Mouse (Mus musculus): Measurements from ENCODE around the gene Olfr127. TPM values are rescaled to one million over a fixed set of nuclear protein-coding genes. Genes with fewer than 3 reads are reported as not detected.
A peak's percentile ranks its signal among the peaks of the same experiment; 100 is the strongest.
"Not testable (repeated sequence)": the region's sequence is repeated elsewhere in the genome, so short reads cannot be mapped to it uniquely, and the experiment has no call there.

Olfr127 gene
- polyA plus RNA-seq (2016; fragmentation: Nextera tagmentation; extraction: Ambion mirVana): not detected in 2 replicates

DNA sequence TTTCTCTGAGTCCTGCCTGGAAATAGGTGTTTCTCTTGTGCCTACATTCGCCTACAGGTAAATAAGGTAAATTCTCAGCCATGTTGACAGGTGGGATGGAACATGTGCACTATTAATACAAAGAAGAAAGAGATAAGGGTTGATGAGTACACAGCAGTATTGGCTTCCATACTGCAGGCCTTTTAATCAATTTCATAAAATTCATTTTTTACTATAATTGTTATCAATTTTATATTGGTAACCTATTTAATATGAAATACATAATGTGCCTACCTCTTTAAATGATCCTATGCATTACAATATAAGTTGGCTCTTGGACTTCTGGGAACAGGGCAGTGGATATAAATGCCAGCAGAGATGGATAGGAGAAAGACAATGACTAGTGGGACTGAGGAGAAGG is at the start of gene Olfr127:
TSS of gene Olfr127 (plus strand) at position 301 of the 400 bp plus-strand sequence.
- Histone ChIP-seq H3K27me3 (replicated peaks; ENCODE audit: low read depth, poor library complexity, severe bottlenecking) (no peaks in the 10 kb centered on the region), H3K4me1 (no peaks in the 10 kb centered on the region), H3K36me3 (replicated peaks) (no peaks in the 10 kb centered on the region), H3K27ac (replicated peaks) (no peak within 1 kb of the TSS), H3K4me3 (no peak within 1 kb of the TSS), H3K9me3 (no peaks in the 10 kb centered on the region)
- 85% methylated on average over 1 of the region's 1 CpGs for WGBS
- no peak for DNase-seq (ENCODE audit: low spot score)

GRCm38 (mm10) chr17:37863901-37864300 is 36.3 kb upstream of the Olfr127 start:
- 82% methylated on average over 2 of the region's 2 CpGs for WGBS
- Histone ChIP-seq H3K27me3 (replicated peaks; ENCODE audit: low read depth, poor library complexity, severe bottlenecking) (no peaks in the 10 kb centered on the region), H3K4me1 (no peaks in the 10 kb centered on the region), H3K4me3 (no peak overlapping the region), H3K9me3 (peaks cover 2% of the 10 kb centered on the region; the same call in 1 of the 2 replicates), H3K36me3 (replicated peaks) (no peaks in the 10 kb centered on the region), H3K27ac (replicated peaks) (no peak overlapping the region)
- DNase-seq (ENCODE audit: low spot score): no peak

- H3K4me3 ChIP-seq: no peak overlapping the region
- H3K27me3 ChIP-seq (replicated peaks; ENCODE audit: low read depth, poor library complexity, severe bottlenecking): no peaks in the 10 kb centered on the region
- peaks cover 3% of the 10 kb centered on the region; the same call in 1 of the 2 replicates for H3K4me1 ChIP-seq
- DNase-seq (ENCODE audit: low spot score): peak; percentile 9
- no peak overlapping the region for H3K27ac ChIP-seq (replicated peaks)
- H3K9me3 ChIP-seq: no peaks in the 10 kb centered on the region
- 19% methylated on average over 8 of the region's 8 CpGs for WGBS
- no peaks in the 10 kb centered on the region for H3K36me3 ChIP-seq (replicated peaks)
These were observed 30.5 kb upstream of the Olfr127 start for GRCm38 (mm10) chr17:37869676-37870205.

DNA sequence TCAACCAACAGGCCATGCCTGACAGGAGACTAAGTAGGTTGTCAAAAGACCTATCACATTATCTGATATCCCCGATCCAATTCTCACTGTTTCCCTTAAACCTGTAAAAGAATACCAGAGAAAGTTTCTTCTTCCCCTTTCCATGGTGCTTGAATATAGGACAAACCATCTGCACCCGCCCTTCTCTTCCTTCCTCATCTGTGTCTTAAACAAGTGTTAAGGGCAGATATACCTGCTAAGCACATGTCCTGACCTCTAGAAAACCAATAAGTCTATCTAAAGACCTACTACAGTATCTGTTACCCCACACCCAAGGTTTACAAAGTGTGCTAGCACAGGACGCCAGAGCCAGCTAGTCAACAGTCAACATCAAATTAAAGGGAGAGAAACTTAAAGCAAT is 26.4 kb upstream of the Olfr127 start:
- WGBS: 88% methylated on average over 3 of the region's 3 CpGs
- H3K27ac ChIP-seq (replicated peaks): no peak overlapping the region
- H3K27me3 ChIP-seq (replicated peaks; ENCODE audit: low read depth, poor library complexity, severe bottlenecking): no peaks in the 10 kb centered on the region
- DNase-seq (ENCODE audit: low spot score): no peak
- H3K36me3 ChIP-seq (replicated peaks): no peaks in the 10 kb centered on the region
- H3K4me1 ChIP-seq: peaks cover 3% of the 10 kb centered on the region; the same call in 1 of the 2 replicates
- H3K4me3 ChIP-seq: no peak overlapping the region
- H3K9me3 ChIP-seq: no peaks in the 10 kb centered on the region

GRCm38 (mm10) chr17:37906821-37907220 is 6.6 kb downstream of the Olfr127 start:
- not testable (repeated sequence) for H3K36me3 ChIP-seq (replicated peaks); H3K9me3 ChIP-seq; H3K4me1 ChIP-seq; H3K27me3 ChIP-seq (replicated peaks; ENCODE audit: low read depth, poor library complexity, severe bottlenecking); H3K27ac ChIP-seq (replicated peaks); DNase-seq (ENCODE audit: low spot score); H3K4me3 ChIP-seq
- WGBS: 70% methylated on average over 8 of the region's 8 CpGs

- H3K4me1 ChIP-seq: no peaks in the 10 kb centered on the region
- DNase-seq (ENCODE audit: low spot score): no peak
- no peak within 1 kb of the TSS for H3K4me3 ChIP-seq
These were observed 20.0 kb downstream of the Olfr127 start, which contains the start of gene Olfr128 for GRCm38 (mm10) chr17:37920248-37920647. Olfr128 (plus strand) TSS chr17:37920548.

DNA sequence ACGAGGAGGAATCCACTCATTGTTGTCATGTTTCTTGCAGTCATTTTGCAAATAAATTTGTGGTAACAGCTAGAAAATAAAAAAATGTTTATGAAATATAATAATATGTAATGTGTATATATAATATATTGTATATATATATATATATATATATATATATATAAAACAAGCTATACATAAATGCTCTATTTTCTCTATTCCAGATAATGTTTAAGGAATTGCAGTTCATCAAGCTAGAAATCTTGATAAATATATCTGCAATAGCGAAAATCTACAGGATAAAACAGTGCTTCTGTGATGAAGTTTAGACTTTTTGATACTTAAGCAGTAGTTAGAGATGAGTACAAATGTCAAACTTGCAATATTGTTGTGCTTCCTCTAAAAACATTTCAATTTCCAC is 52.7 kb downstream of the Olfr127 start, which contains the start of gene Olfr761:
TSS of gene Olfr761 (minus strand) at position 101 of the 400 bp plus-strand sequence.
- H3K36me3 ChIP-seq (replicated peaks): no peaks in the 10 kb centered on the region
- H3K4me1 ChIP-seq: no peaks in the 10 kb centered on the region
- 87% methylated on average over 2 of the region's 2 CpGs for WGBS
- H3K27me3 ChIP-seq (replicated peaks; ENCODE audit: low read depth, poor library complexity, severe bottlenecking): no peaks in the 10 kb centered on the region
- H3K4me3 ChIP-seq: no peak within 1 kb of the TSS
- H3K9me3 ChIP-seq: no peaks in the 10 kb centered on the region
- no peak for DNase-seq (ENCODE audit: low spot score)
- H3K27ac ChIP-seq (replicated peaks): no peak within 1 kb of the TSS

More at GRCm38 (mm10) chr17:37920248-37920647, 20.0 kb downstream of the Olfr127 start, which contains the start of gene Olfr128:
- no peaks in the 10 kb centered on the region for H3K27me3 ChIP-seq (replicated peaks; ENCODE audit: low read depth, poor library complexity, severe bottlenecking)
- no peak within 1 kb of the TSS for H3K27ac ChIP-seq (replicated peaks)
- no peaks in the 10 kb centered on the region for H3K36me3 ChIP-seq (replicated peaks)
- no peaks in the 10 kb centered on the region for H3K9me3 ChIP-seq

Other genes with a start within 250 kb of the Olfr127 start
- not detected in 2 replicates for gene Olfr117, start 236.7 kb upstream of the Olfr127 start, polyA plus RNA-seq (2016; fragmentation: Nextera tagmentation; extraction: Ambion mirVana)
- gene Olfr118, start 233.4 kb upstream of the Olfr127 start, polyA plus RNA-seq (2016; fragmentation: Nextera tagmentation; extraction: Ambion mirVana): not detected in 2 replicates
- not detected in 2 replicates for gene Olfr119, start 203.9 kb upstream of the Olfr127 start, polyA plus RNA-seq (2016; fragmentation: Nextera tagmentation; extraction: Ambion mirVana)
- not detected in 2 replicates for gene Olfr120, start 178.6 kb upstream of the Olfr127 start, polyA plus RNA-seq (2016; fragmentation: Nextera tagmentation; extraction: Ambion mirVana)
- gene Olfr121, start 151.6 kb upstream of the Olfr127 start, polyA plus RNA-seq (2016; fragmentation: Nextera tagmentation; extraction: Ambion mirVana): not detected in 2 replicates
- gene Olfr122, start 131.8 kb upstream of the Olfr127 start, polyA plus RNA-seq (2016; fragmentation: Nextera tagmentation; extraction: Ambion mirVana): not detected in 2 replicates
- not detected in 2 replicates for gene Olfr123, start 106.9 kb upstream of the Olfr127 start, polyA plus RNA-seq (2016; fragmentation: Nextera tagmentation; extraction: Ambion mirVana)
- not detected in 2 replicates for gene Olfr124, start 100.5 kb upstream of the Olfr127 start, polyA plus RNA-seq (2016; fragmentation: Nextera tagmentation; extraction: Ambion mirVana)
- not detected in 2 replicates for gene Olfr125, start 67.5 kb upstream of the Olfr127 start, polyA plus RNA-seq (2016; fragmentation: Nextera tagmentation; extraction: Ambion mirVana)
- gene Olfr126, start 53.0 kb upstream of the Olfr127 start, polyA plus RNA-seq (2016; fragmentation: Nextera tagmentation; extraction: Ambion mirVana): not detected in 2 replicates
- not detected in 2 replicates for gene Olfr128, start 20.1 kb downstream of the Olfr127 start, polyA plus RNA-seq (2016; fragmentation: Nextera tagmentation; extraction: Ambion mirVana)
- not detected in 2 replicates for gene Olfr761, start 52.6 kb downstream of the Olfr127 start, polyA plus RNA-seq (2016; fragmentation: Nextera tagmentation; extraction: Ambion mirVana)
- gene Olfr129, start 159.6 kb downstream of the Olfr127 start, polyA plus RNA-seq (2016; fragmentation: Nextera tagmentation; extraction: Ambion mirVana): not detected in 2 replicates
- not detected in 2 replicates for gene Olfr130, start 163.5 kb downstream of the Olfr127 start, polyA plus RNA-seq (2016; fragmentation: Nextera tagmentation; extraction: Ambion mirVana)
- not detected in 2 replicates for gene Olfr131, start 188.3 kb downstream of the Olfr127 start, polyA plus RNA-seq (2016; fragmentation: Nextera tagmentation; extraction: Ambion mirVana)
- gene Olfr132, start 234.1 kb downstream of the Olfr127 start, polyA plus RNA-seq (2016; fragmentation: Nextera tagmentation; extraction: Ambion mirVana): not detected in 2 replicates
- gene Olfr133, start 244.8 kb downstream of the Olfr127 start, polyA plus RNA-seq (2016; fragmentation: Nextera tagmentation; extraction: Ambion mirVana): not detected in 2 replicates